Mouse (Mus musculus) kidney, adult 2 months (tissue): ENCODE measurements around the gene Gm37240. TPM values are rescaled to one million over a fixed set of nuclear protein-coding genes. Genes with fewer than 3 reads are reported as not detected.

Experiments used
- DNase-seq: peaks from one replicate; pipeline ENCODE4 v3.0.0; 2021
- H3K27ac ChIP-seq: fragments of 200-500 bp; 2 replicates; pipeline ENCODE4 v1.5.1; 2012; ENCODE audit warnings: low read depth, low read length, control low read depth, inconsistent platforms; ENCODE audit not compliant: insufficient read depth
- H3K27me3 ChIP-seq: fragments of 200-500 bp; replicated peaks from 2 replicates; pipeline ENCODE4 v1.6.1; 2012; ENCODE audit warnings: mild to moderate bottlenecking, moderate library complexity, low read length, inconsistent platforms; ENCODE audit not compliant: control insufficient read depth, insufficient read depth
- H3K36me3 ChIP-seq: fragments of 200-500 bp; 2 replicates; pipeline ENCODE4 v1.6.1; 2012; ENCODE audit warnings: mild to moderate bottlenecking, moderate library complexity, low read length, inconsistent platforms; ENCODE audit not compliant: control insufficient read depth, insufficient read depth
- H3K4me1 ChIP-seq: fragments of 200-500 bp; 2 replicates; pipeline ENCODE4 v1.6.1; 2011; ENCODE audit warnings: low read length; ENCODE audit not compliant: control insufficient read depth, insufficient read depth
- H3K4me3 ChIP-seq: fragments of 200-500 bp; 2 replicates; pipeline ENCODE4 v1.5.1; 2011; ENCODE audit warnings: mild to moderate bottlenecking, low read depth, low read length, control low read depth; ENCODE audit not compliant: insufficient read depth
- CTCF ChIP-seq: fragments of 200-500 bp; conservative IDR thresholded peaks from 2 replicates; pipeline ENCODE4 v1.5.1; 2011; ENCODE audit warnings: low read depth, mild to moderate bottlenecking, control low read depth, low read length, moderate library complexity, mixed read lengths; ENCODE audit not compliant: insufficient read depth, insufficient read length
- POLR2A ChIP-seq: fragments of 200-500 bp; IDR thresholded peaks from one replicate; pipeline ENCODE4 v1.6.1; 2011; ENCODE audit warnings: low read depth, low read length, control low read depth
- WGBS: fragments of 180-500 bp; shearing (Covaris S2); methylation state at CpG from one replicate; pipeline ENCODE4 v1.1.7; 2018; 5-methylcytosine and 5-hydroxymethylcytosine counted together
- polyA plus RNA-seq: library from polyadenylated mRNA; depleted of rRNA; stranded (reverse); fragments of >200 nt; gene quantifications from 2 replicates; pipeline ENCODE4 v1.2.3, GENCODE M21; 2012

Gene Gm37240
- polyA plus RNA-seq, 1 experiment = 5.5 TPM

DNA sequence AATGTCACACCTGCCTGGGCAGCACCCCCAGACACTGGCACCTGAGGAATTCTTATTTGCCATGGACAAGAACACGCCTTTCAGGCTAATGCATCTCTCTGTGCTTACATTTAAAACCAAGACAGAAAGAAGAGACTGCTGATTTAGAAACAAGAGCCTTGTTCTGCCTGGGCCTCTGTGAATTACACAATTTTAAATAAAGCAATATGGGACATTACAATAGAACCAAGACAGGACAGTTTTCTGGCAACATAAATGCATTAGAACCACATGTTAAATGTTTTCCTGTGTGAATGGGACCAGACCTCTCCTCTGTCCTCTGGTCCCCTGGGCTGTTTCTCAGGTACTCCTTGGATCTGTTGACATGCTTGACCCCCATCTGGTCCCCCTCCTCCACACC, 1111.2 kb downstream of the Gm37240 start:
- peaks cover 2% of the 10 kb centered on the region; the same call in 1 of the 2 replicates for H3K4me1 ChIP-seq
- H3K4me3 ChIP-seq = no peak overlapping the region
- H3K36me3 ChIP-seq = no peaks in the 10 kb centered on the region
- 86% methylated on average over 1 of the region's 1 CpGs for WGBS
- no peaks in the 10 kb centered on the region for H3K27me3 ChIP-seq
- DNase-seq = no peak
- H3K27ac ChIP-seq = no peak overlapping the region
- no peak for TF ChIP-seq CTCF
- TF ChIP-seq POLR2A = no peak

DNA sequence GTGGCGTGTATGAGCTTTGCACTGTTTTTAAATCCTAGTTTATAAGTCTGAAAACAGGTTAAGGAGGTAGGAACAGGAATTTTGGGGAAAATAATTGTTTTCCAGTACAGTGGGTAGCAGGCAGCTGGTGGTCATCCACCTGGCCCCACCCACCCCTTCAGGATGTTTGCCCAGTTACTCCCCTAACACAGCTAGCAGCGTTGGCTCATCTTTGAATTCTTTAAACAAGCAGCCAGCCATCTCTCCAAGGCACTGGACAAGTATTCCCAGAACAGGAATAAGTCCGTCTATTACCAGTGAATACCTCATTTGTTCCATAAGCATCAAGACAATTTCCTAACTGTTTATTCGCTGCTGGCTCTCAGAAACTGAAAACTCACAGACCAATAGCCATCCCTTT, 1111.7 kb downstream of the Gm37240 start:
- no peak overlapping the region for H3K4me3 ChIP-seq
- no peak for DNase-seq
- TF ChIP-seq POLR2A = no peak
- 74% methylated on average over 4 of the region's 4 CpGs for WGBS
- no peaks in the 10 kb centered on the region for H3K36me3 ChIP-seq
- no peaks in the 10 kb centered on the region for H3K27me3 ChIP-seq
- peaks cover 2% of the 10 kb centered on the region; the same call in 1 of the 2 replicates for H3K4me1 ChIP-seq
- H3K27ac ChIP-seq = no peak overlapping the region

DNA sequence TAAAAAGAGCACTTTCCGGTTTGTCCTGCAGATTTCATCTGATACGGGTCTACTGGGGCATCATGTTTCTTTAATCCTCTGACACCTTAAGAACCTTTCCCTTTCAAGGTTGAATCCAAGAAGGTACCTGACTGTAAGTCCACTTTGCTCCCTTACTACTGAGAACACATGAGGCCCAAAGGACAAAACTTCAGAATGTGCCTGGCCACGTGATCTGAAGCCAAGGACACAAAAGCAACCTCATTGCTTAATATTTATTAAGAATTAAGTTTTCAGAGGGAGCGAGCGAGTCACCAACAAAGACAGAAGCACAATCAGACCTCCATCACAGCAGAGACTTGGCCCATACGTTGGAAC, 1112.3 kb downstream of the Gm37240 start:
- Histone ChIP-seq H3K27me3 (no peaks in the 10 kb centered on the region), H3K36me3 (no peaks in the 10 kb centered on the region), H3K4me3 (no peak overlapping the region), H3K4me1 (peaks cover 2% of the 10 kb centered on the region; the same call in 1 of the 2 replicates), H3K27ac (no peak overlapping the region)
- DNase-seq = peak; percentile 50
- TF ChIP-seq POLR2A = no peak
- TF ChIP-seq CTCF = no peak
- 63% methylated on average over 6 of the region's 6 CpGs for WGBS

DNA sequence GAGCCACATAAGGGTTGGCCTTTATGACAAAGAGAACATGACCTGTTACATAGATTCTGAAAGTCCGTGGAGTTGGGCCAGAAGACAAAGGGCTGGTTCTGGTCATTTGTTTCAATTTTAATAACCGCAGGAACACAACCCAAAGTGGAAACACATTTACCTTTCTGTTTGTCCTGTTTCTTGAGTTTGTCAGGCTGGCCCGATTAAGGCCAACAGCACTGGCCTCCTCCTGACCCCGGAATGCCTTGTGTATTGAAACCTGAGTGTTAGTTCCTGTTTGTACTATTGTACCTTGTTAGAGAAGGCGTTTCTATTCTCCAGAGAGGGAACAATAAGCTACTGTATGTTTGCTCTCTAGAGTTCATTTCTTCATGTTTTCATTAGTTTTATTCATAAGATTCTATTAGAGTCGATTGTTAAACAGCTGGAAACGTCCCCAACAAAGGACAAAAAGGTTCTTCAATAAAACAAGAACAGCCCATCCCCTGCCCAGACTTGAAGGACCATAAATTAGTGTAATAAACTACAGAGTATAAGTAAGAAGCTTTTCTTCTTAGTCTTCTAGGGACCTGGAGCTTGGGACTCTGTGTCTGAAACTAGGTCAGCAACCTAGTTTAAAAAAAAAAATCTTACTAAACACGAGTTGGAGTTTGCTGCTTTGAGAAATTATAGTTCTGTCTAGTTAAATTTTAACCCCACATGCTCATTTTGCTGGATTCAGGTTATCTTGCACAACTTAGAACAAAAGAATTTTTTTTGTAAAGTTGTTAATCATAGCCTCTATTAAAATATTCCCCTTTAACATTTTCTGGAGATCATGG, 1112.9 kb downstream of the Gm37240 start:
- H3K4me3 ChIP-seq = no peak overlapping the region
- peak; percentile 29 for DNase-seq
- H3K27ac ChIP-seq = no peak overlapping the region
- 28% methylated on average over 8 of the region's 8 CpGs for WGBS
- TF ChIP-seq POLR2A (no peak), CTCF (no peak)
- peaks cover 2% of the 10 kb centered on the region; the same call in 1 of the 2 replicates for H3K4me1 ChIP-seq
- H3K36me3 ChIP-seq = no peaks in the 10 kb centered on the region
- H3K27me3 ChIP-seq = no peaks in the 10 kb centered on the region

DNA sequence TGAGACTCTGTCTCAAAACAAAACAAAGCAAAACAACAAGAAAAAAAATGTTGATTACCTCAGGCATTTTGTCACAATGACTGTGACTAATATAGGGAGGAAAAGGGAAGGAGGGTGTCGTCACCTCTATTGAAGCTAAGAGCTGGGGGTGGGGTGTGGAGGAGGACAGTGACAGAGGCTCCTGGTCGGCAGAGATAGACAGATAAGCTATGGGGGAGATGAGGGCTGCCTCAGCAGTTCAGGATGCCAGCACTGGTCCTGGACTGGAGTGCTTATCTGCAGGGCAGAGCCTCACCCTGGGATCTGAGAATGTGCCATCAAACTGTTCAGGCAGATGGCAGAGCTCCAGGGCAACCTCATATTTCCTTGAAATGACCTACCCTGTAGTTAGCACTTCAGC, 1115.3 kb downstream of the Gm37240 start:
- no peak for TF ChIP-seq POLR2A
- no peak for TF ChIP-seq CTCF
- Histone ChIP-seq H3K27me3 (no peaks in the 10 kb centered on the region), H3K4me1 (peaks cover 2% of the 10 kb centered on the region; the same call in 1 of the 2 replicates), H3K27ac (no peak overlapping the region), H3K4me3 (no peak overlapping the region), H3K36me3 (no peaks in the 10 kb centered on the region)
- DNase-seq = no peak
- 40% methylated on average over 2 of the region's 2 CpGs for WGBS

DNA sequence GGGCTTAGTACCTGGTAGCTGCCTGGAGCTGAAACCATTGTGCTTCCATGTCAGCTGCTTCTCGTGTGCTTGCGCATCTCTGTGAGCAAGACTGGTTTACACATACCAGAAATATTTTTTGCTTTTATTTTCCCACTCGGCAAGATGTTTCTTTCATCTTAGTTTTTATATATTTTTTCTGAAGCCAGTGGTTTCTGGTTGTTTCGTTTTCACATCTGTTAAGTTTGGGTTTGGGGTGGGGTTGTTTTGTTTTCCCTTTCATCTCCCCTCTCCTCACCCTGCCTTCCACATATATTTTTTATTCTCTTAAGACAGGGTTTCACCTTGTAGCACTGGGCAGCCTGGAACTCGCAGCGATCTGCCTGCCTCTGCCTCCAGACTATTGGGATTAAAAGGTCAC, 1116.8 kb downstream of the Gm37240 start:
- no peaks in the 10 kb centered on the region for H3K27me3 ChIP-seq
- TF ChIP-seq CTCF (no peak), POLR2A (no peak)
- no peaks in the 10 kb centered on the region for H3K36me3 ChIP-seq
- 93% methylated on average over 6 of the region's 6 CpGs for WGBS
- peaks cover 2% of the 10 kb centered on the region; the same call in 1 of the 2 replicates for H3K4me1 ChIP-seq
- no peak for DNase-seq
- no peak overlapping the region for H3K4me3 ChIP-seq
- no peak overlapping the region for H3K27ac ChIP-seq

DNA sequence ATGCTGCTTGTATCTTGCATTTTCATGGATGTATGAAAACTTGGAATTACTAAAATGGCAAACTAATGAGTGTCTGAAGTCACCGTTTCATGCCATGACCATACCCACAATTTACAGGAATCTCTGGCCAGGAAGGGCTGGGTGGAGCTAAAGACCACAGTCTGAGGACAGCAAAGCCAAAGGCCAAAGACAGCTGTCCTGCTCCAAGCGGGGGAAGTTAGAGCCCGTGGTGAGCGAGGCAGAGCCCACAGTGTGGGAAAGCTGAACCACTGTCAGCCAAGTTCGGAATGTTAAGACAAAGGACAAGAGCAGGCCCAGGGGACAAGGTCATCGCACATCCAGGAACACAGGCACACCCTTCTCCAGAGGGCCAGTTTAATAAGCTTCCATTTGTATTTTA, 1117.9 kb downstream of the Gm37240 start:
- TF ChIP-seq POLR2A = no peak
- no peak for TF ChIP-seq CTCF
- no peaks in the 10 kb centered on the region for H3K27me3 ChIP-seq
- no peak overlapping the region for H3K27ac ChIP-seq
- H3K4me3 ChIP-seq = no peak overlapping the region
- no peak for DNase-seq
- no peaks in the 10 kb centered on the region for H3K4me1 ChIP-seq
- 71% methylated on average over 6 of the region's 6 CpGs for WGBS
- no peaks in the 10 kb centered on the region for H3K36me3 ChIP-seq
